Mouse (Mus musculus): ENCODE data around the gene Safb2. TPM values are rescaled to one million over a fixed set of nuclear protein-coding genes. Genes with fewer than 3 reads are reported as not detected.
"Not testable (repeated sequence)": the region's sequence is repeated elsewhere in the genome, so short reads cannot be mapped to it uniquely, and the experiment has no call there.

Safb2 gene
- 58.9 and 63.6 TPM in 2 replicates for polyA plus RNA-seq (2016; fragmentation: Nextera tagmentation; extraction: Ambion mirVana)

- Histone ChIP-seq H3K4me1 (peaks cover 57% of the 10 kb centered on the region), H3K27ac (peak within 1 kb of the TSS; percentile 97), H3K4me3 (peak within 1 kb of the TSS; percentile 95), H3K27me3 (replicated peaks) (no peaks in the 10 kb centered on the region), H3K36me3 (peaks cover 74% of the 10 kb centered on the region), H3K9ac (peak within 1 kb of the TSS; percentile 96), H3K4me2 (peak within 1 kb of the TSS; percentile 93), H3K9me3 (replicated peaks) (no peaks in the 10 kb centered on the region)
- ATAC-seq: peak; percentile 93
- WGBS (ENCODE audit: insufficient replicate concordance): under 1% methylated on average over 95 of the region's 101 CpGs
Observed at GRCm38 (mm10) chr17:56584257-56585130, at the start of gene Safb2, which contains the start of gene Safb. Gene Safb2 (minus strand): TSS chr17:56584585. Gene Safb (plus strand): TSS chr17:56584825.

DNA sequence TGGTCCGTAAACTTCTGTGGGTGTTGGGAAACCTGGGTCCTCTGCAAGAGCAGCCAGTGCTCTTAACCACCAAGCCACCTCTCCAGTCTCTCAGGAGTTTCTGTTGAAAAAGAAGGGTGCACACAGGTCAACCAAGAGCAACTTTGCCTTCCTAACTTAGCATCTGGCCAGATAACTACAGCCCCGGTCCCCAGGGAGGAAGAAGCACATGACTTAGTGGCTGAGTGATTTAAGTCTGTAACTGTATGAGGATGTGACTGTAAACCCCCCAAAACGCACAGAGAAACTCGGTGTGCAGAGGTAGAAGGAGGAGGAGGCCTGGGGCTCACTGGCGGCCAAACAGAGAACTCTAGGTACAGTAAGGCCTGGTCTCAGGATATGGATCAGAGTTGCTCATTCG, 49.6 kb upstream of the Safb2 start:
- H3K9ac ChIP-seq: no peak overlapping the region
- no peaks in the 10 kb centered on the region for H3K4me1 ChIP-seq
- no peaks in the 10 kb centered on the region for H3K9me3 ChIP-seq (replicated peaks)
- ATAC-seq: no peak
- H3K4me2 ChIP-seq: no peak overlapping the region
- H3K27me3 ChIP-seq (replicated peaks): peaks cover 28% of the 10 kb centered on the region
- H3K36me3 ChIP-seq: no peaks in the 10 kb centered on the region
- no peak overlapping the region for H3K4me3 ChIP-seq
- H3K27ac ChIP-seq: no peak overlapping the region
- WGBS (ENCODE audit: insufficient replicate concordance): 65% methylated on average over 6 of the region's 6 CpGs

DNA sequence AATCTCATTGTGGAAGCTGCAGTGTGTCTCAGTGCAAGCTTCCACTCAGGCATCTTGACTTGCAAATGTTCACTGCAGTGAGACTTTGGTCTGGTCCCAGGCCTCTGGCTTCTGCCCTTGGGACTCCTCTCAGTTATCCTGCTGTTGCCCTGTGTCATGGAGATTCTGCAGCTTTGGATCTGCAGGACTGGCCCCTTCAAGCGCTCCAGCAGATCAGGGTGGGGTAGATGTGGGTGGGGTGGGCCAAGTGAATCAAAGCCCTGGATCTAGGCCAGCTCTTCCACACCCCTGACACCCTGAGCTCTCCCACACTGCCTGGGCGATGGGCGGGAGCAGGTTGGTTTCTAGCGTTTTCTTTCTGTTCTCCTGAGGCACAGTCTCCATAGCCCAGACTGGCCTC, 47.4 kb upstream of the Safb2 start:
- Histone ChIP-seq H3K4me1 (peaks cover 14% of the 10 kb centered on the region), H3K4me2 (no peak overlapping the region), H3K27ac (no peak overlapping the region), H3K9me3 (replicated peaks) (no peaks in the 10 kb centered on the region), H3K4me3 (no peak overlapping the region), H3K9ac (no peak overlapping the region), H3K36me3 (no peaks in the 10 kb centered on the region), H3K27me3 (replicated peaks) (peaks cover 26% of the 10 kb centered on the region)
- WGBS (ENCODE audit: insufficient replicate concordance): 45% methylated on average over 4 of the region's 4 CpGs
- ATAC-seq: no peak

GRCm38 (mm10) chr17:56629800-56630781, 45.7 kb upstream of the Safb2 start:
- WGBS (ENCODE audit: insufficient replicate concordance): 81% methylated on average over 27 of the region's 27 CpGs
- H3K9me3 ChIP-seq (replicated peaks); ATAC-seq; H3K4me3 ChIP-seq; H3K36me3 ChIP-seq; H3K27ac ChIP-seq; H3K9ac ChIP-seq; H3K4me2 ChIP-seq: not testable (repeated sequence)
- peaks cover 24% of the 10 kb centered on the region for H3K27me3 ChIP-seq (replicated peaks)
- H3K4me1 ChIP-seq: peaks cover 26% of the 10 kb centered on the region

DNA sequence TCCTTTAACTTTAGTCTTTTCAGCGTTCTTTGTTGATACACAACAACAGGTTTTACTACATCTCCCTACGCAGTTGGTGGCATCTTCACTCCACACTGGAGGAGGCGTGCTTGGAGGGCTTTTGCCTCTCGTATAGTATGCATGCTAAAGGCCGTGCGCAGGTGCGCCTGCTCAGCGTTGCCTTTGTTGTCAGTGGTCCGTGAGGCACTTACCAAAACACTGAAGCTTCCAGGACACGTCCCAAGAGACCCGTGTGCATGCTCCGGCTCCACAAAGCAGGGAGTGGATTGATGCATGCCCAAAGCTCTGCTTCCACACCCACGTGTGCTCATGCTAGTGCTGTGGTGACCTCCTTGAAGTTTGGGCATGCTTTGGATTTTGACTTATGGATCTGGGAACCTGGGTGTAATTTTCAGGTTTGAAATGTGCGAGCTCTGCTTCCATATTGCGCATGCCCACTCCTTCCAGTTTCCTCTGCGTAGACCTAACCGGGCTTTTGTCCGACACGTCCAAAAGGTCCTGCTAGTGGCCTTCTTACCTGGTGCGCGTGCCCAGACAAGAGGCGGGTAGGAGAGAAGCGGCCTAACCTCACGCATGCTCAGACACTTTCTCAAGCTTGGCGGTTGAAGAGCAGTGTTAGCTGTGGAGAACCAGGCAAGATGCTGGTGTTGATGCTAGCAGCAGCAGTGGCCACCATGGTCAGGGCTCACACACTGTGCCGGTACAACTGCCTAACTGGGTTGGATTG, 43.3 kb upstream of the Safb2 start, which contains the start of gene Catsperd:
Gene Catsperd (plus strand): TSS at position 614 of the 748 bp plus-strand sequence.
- Histone ChIP-seq H3K4me3 (peak within 1 kb of the TSS; percentile 99), H3K4me1 (peaks cover 32% of the 10 kb centered on the region), H3K9ac (peak within 1 kb of the TSS; percentile 34; the same call in 1 of the 2 replicates), H3K27ac (peak within 1 kb of the TSS; percentile 65), H3K4me2 (peak within 1 kb of the TSS; percentile 94), H3K9me3 (replicated peaks) (no peaks in the 10 kb centered on the region), H3K27me3 (replicated peaks) (peaks cover 11% of the 10 kb centered on the region; the same call in 1 of the 2 replicates), H3K36me3 (peaks cover 27% of the 10 kb centered on the region)
- 11% methylated on average over 26 of the region's 26 CpGs for WGBS (ENCODE audit: insufficient replicate concordance)
- peak; percentile 32 for ATAC-seq

DNA sequence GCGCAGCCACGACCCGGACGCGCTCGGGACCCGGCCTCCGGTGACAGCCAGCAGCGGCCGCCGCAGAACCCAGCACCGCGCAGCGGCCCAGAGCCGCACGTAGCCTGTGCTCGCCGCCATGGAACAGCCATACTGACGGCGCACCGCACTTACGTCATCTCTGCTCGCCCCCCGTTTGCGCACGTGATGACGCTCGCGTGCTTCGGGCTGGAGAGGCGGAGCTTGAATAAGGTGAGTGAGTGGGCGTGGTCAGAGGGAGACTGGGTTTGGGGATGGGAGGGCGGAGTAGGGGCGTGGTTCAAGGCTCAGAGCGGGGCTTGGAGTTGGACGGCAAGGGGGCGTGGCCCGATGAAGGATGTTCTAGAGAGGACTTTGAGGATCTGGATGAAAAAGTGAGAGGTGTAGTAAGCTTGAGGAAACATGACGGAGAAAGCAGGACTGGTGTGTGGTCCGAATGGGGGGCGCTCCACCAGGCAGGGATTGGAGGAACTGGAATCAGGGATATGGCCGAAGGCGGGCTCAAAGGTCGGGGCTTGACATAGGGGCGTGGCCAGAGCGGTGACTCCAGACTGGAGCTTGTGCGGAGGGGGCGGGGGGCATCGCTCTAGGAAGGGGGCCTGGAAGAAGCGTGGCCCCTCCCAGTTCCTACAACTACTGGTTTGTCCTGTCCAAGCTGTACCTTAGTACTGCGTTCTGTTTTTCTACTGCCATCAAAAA, 42.5 kb upstream of the Safb2 start, which contains the start of gene Lonp1:
Gene Lonp1 (minus strand): TSS at position 134 of the 717 bp plus-strand sequence.
- Histone ChIP-seq H3K9me3 (replicated peaks) (no peaks in the 10 kb centered on the region), H3K27me3 (replicated peaks) (peaks cover 11% of the 10 kb centered on the region; the same call in 1 of the 2 replicates), H3K4me2 (peak within 1 kb of the TSS; percentile 94), H3K27ac (peak within 1 kb of the TSS; percentile 78), H3K4me3 (peak within 1 kb of the TSS; percentile 99), H3K36me3 (peaks cover 35% of the 10 kb centered on the region), H3K4me1 (peaks cover 32% of the 10 kb centered on the region), H3K9ac (peak within 1 kb of the TSS; percentile 91)
- WGBS (ENCODE audit: insufficient replicate concordance): under 1% methylated on average over 51 of the region's 51 CpGs
- ATAC-seq: peak; percentile 85

- Histone ChIP-seq H3K27ac (peak overlapping the region; percentile 78), H3K27me3 (replicated peaks) (peaks cover 11% of the 10 kb centered on the region; the same call in 1 of the 2 replicates), H3K9ac (peak overlapping the region; percentile 91), H3K4me3 (peak overlapping the region; percentile 99), H3K36me3 (peaks cover 41% of the 10 kb centered on the region), H3K4me1 (peaks cover 32% of the 10 kb centered on the region), H3K4me2 (peak overlapping the region; percentile 94), H3K9me3 (replicated peaks) (no peaks in the 10 kb centered on the region)
- WGBS (ENCODE audit: insufficient replicate concordance): under 1% methylated on average over 32 of the region's 32 CpGs
- no peak; the same call in 1 of the 2 replicates for ATAC-seq
Observed at GRCm38 (mm10) chr17:56626260-56626659, 41.9 kb upstream of the Safb2 start.

DNA sequence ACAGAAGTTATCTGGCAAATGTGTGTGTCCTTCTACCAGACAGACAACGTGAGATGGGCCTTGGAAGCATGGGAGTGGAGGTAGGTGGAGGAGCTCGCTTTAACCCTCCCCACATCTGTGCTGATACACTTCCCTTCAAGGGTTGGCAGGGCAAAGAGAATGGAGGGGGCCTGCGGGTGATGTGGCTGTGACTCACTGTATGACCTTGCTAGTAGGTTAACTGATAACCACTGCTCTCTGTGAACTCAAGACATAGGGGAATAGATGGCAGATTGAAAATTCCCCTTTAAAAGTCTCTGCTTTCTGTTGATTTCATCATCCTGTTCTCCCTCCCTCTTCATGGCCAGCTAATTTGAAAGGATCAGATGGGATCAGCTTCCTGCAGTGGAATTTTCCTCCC, 41.1 kb upstream of the Safb2 start:
- peak overlapping the region; percentile 94 for H3K4me2 ChIP-seq
- H3K4me1 ChIP-seq: peaks cover 32% of the 10 kb centered on the region
- peaks cover 11% of the 10 kb centered on the region; the same call in 1 of the 2 replicates for H3K27me3 ChIP-seq (replicated peaks)
- WGBS (ENCODE audit: insufficient replicate concordance): 44% methylated on average over 3 of the region's 3 CpGs
- no peak for ATAC-seq
- no peak overlapping the region for H3K27ac ChIP-seq
- H3K36me3 ChIP-seq: peaks cover 49% of the 10 kb centered on the region
- H3K9me3 ChIP-seq (replicated peaks): no peaks in the 10 kb centered on the region
- peak overlapping the region; percentile 91 for H3K9ac ChIP-seq
- H3K4me3 ChIP-seq: peak overlapping the region; percentile 99

DNA sequence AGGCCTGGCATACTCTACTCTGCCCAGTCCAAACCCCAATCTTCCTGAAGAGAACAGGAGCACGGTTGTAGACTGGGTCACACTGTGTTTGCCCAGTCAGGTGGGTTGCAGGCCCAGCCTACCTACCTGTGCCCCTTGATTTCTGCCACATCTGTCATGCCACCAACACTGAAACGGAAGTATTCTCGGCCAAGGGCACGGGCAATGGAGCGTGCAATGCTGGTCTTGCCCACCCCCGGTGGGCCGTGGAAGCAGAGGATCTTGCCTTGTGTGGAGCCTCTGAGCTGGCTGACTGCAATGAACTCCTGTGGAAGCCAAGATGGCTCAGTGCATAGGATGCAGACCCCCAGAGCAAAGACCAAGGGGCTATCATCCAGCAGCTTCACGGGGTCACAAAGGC, 33.2 kb upstream of the Safb2 start:
- Histone ChIP-seq H3K9ac (no peak overlapping the region), H3K27me3 (replicated peaks) (no peaks in the 10 kb centered on the region), H3K4me2 (no peak overlapping the region), H3K36me3 (peaks cover 89% of the 10 kb centered on the region), H3K4me1 (peaks cover 23% of the 10 kb centered on the region), H3K4me3 (no peak overlapping the region), H3K9me3 (replicated peaks) (no peaks in the 10 kb centered on the region), H3K27ac (no peak overlapping the region)
- WGBS (ENCODE audit: insufficient replicate concordance): 87% methylated on average over 8 of the region's 8 CpGs
- ATAC-seq: no peak

DNA sequence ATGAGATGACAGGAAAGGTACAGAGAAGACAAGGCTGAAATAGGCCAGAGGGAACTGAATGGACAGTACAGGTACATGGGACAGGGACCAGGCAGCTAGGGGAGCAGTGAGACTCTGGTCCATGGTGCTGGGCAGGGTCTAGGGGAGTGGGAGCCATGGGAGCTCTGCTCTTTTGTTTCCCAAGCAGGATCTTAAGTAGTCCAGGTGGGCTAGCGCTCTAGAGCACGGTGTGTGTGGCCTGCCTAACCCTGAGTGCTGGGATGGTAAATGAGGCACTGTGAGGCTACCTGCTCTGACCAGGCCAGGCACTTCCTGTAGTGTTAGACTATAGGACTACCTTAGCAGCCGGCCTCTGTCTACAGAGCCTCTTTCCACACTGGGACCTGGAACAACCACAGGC, 32.3 kb upstream of the Safb2 start:
- 86% methylated on average over 3 of the region's 3 CpGs for WGBS (ENCODE audit: insufficient replicate concordance)
- no peak for ATAC-seq
- no peak overlapping the region for H3K4me3 ChIP-seq
- peaks cover 80% of the 10 kb centered on the region for H3K36me3 ChIP-seq
- peaks cover 32% of the 10 kb centered on the region for H3K4me1 ChIP-seq
- H3K9me3 ChIP-seq (replicated peaks): no peaks in the 10 kb centered on the region
- 0 out of 2 replicates have a peak overlapping the region, but pooled peaks have one; percentile 3 for H3K9ac ChIP-seq
- H3K27ac ChIP-seq: no peak overlapping the region
- H3K27me3 ChIP-seq (replicated peaks): no peaks in the 10 kb centered on the region
- H3K4me2 ChIP-seq: no peak overlapping the region

All from liver, embryonic 12.5 days (tissue).